Mouse (Mus musculus) gonadal fat pad, adult 2 months (tissue): ENCODE data around the gene Slc12a3. TPM values are rescaled to one million over a fixed set of nuclear protein-coding genes. Genes with fewer than 3 reads are reported as not detected.

Experiments used
- DNase-seq: peaks from one replicate; pipeline ENCODE4 v3.0.0-alpha.2; 2012; ENCODE audit warnings: low read depth
- polyA plus RNA-seq: library from polyadenylated mRNA; depleted of rRNA; stranded (reverse); fragments of >200 nt; gene quantifications from 2 replicates; pipeline ENCODE4 v1.2.3, GENCODE M21; 2012; rRNA removed

The Slc12a3 gene
- 1.0 and 1.1 TPM in 2 replicates for polyA plus RNA-seq

DNA sequence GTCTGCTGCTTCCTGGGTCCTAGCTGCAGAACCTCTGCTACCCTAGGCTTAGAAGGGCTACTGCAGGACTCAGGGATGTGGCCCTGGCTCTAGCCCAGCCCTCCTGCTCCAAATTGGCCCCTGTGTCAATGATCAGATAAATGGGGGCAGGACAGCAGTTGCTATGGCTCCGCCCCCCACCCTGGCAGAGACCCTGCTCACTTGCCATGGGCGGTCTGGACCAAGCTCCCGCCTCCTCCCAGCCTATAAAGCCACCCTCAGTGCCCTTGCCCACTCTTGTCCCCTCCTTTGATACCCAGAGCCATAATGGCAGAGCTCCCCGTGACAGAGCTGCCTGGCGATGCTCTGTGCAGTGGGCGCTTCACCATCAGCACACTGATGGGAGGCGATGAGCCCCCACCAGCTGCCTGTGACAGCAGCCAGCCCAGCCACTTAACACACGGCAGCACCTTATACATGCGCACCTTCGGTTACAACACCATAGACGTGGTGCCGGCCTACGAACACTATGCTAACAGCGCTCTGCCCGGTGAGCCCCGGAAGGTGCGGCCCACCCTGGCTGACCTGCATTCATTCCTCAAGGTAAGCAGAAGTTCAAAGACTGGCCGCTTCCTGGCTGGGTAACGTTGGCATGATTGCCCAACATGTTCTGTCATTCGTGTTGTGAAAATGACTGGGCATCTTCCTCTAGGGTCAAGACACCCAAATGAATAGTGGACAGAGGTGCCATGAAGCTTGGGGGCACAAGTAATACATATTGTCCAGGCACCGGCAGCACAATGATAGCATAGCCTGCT is at the start of gene Slc12a3:
Gene Slc12a3, plus strand, starts transcription at position 270 of the 797 bp plus-strand sequence.
- no peak for DNase-seq

DNA sequence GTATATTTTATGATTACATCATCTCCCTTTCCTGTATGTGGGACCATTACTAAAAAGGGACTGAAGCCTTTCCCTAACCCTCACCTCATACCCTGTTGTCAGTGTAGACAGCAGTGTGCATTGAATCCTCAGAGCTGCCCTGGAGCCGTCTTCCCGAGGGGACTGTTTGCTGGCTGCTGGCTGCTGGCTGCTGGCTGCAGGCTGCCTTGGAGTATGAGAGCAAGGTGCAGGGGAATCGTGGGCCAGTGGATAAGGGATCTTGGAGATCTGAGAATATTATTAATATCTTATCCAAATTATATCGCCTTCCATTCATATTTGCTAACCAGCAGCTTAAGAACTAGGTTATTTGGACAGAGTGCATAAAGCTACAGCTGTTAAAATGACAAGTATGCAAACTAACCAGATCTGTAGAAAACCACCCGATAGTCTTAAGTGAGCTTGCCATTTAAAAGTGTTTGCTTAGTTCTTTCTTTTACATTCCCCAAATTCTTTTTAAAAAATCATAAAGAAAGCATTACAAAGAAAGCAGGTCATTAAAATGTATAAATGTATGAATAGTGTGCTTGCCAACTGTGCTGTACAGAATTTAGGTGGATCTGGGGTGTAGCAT is 48.9 kb upstream of the Slc12a3 start:
- DNase-seq, result no peak

DNA sequence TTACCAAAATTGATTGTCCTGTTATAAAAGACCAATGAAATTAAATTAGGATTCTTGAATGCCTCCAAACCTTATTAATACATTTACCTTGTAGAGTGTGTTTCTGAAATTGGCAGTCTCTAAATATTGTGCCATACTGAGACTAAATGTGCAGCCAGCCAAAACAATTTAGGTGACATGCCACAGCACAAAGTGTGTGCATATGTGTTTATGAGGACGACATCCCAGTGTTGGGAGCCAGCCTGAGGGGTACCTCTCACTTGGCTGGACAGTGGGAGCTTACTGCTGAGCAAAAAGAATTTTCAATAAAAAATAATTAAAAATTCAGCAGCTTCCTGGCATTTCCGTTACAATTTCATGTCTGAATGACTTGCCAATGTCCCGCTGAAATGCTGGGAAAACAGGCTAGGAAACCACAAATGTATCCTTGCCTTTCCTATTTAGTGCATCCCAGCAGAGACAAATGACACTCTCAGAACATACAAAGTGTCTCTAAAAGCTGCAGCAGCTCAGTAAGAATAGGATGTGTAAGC is 46.5 kb upstream of the Slc12a3 start:
- peak; percentile 44 for DNase-seq

DNA sequence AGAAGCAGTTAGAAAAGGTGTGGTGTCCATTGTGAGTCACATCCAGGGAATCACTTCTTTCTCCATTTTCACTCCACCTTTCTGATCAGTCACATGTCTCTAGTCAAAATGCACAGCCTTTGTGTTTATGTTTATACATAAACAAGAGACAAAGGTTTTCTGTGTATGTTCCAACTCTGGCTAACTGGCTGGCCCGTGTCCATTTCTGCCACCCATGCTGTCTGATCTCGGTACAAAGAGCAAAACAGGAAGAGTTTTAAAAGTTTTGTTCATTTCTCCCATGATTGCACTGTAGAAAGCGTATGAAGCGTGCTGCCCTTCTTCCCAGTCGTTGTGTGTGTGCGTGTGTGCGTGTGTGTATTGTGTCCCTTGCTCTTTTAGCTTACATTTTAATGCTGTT is 44.8 kb upstream of the Slc12a3 start:
- DNase-seq, result no peak

DNA sequence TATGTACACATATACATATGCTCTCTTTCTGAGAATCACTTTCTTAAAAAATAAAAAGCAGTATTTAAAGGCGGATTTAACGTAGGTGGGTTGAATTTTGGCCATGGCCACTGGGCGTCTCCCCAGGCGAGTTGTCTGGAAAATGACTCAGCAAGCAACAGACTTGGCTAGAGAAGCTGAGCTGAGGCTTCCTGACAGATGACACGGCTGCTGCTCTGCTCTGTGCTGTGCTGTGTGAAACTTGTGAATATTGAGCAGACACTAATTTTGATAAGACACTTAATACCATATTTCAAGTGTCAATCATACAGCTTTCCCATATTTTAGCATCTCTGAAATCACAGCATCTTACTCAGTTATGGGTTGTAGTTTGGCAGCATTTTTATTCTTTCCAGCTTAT is 38.4 kb upstream of the Slc12a3 start:
- no peak for DNase-seq

DNA sequence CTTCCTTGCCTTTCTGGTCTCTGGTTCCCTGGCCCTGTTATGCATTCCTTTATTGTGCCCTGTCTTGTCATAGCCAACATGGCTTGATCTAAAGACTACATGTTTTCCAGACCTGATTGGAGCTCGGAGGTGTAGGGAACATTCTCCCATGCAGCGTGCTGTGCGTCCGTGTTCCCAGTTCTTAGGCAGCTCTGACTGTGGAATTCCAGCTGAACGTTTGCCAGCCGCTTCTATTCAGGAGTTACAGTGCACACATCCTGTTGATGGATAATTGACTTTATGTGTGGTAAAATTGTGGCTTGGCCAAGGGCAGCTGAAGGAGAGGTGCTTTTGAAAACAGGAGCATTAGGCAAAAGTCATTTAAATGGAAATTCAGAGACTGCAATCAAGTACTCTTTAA is 36.9 kb upstream of the Slc12a3 start:
- no peak for DNase-seq

DNA sequence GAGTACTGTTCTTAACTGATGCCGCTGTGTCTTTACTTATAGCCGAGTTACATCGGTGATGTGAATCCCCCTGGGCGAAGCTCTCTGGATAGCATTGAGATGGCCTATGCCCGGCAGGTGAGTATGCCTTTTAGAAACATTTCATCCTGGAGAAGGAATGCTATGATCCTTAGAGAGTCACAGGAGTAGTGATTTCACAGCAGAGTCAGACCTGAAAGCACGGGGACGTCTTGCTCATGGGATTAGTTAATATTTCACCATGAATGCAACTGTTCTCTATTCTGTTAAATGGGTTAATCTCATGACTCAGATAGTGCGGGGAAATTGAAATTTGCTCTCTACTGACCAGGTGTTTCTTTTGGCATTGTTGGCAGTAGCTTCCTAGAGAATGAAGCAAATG is 36.4 kb upstream of the Slc12a3 start:
- DNase-seq, result no peak

DNA sequence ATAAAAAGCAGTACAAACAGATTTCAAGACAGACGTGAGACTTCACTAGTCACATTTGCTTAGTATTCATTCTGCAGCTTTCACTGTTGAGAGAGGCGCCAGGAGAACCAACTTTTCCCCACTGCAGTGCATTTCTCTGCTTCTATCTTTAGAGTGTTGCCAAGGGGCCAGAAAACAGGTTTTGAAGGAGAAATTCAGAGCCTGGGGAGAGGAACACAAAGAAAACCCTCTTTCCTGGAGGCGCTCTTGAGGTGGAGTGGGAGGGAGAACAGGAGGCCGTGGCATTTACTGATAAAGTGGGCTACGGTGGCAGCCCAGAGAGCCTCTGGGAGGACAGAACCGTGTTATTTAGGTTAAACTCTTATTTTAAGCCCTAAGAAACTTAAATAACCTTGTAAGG is 33.3 kb upstream of the Slc12a3 start:
- DNase-seq, result no peak

DNA sequence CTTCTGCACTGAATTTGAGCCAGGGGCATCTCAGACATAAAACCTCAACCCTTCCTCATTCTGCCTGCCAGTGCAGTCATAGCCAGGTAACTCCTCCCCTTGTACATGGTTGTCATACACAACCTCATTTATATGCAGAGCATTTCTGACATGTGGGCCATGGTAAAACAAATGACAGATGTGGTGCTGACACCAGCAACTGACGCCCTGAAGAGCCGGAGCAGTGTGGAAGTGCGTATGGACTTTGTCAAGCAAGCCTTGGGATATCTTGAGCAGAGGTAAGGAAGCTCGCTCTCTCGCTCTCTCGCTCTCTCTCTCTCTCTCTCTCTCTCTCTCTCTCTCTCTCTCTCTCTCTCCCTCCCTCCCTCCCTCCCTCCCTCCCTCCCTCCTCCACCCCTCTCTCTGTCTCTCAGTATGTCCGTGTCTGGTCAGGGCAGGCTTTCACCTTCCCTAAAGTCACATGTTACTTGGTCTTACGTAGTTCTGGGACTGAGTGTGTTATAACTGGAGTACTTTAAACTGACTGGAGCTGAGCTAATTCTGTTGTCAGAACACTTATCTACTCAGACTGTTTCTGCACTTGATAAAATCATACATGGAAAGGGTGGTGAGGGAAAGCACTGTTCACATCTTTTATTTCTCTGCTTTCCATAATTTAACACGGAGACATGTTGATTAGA is 32.5 kb upstream of the Slc12a3 start:
- no peak for DNase-seq

DNA sequence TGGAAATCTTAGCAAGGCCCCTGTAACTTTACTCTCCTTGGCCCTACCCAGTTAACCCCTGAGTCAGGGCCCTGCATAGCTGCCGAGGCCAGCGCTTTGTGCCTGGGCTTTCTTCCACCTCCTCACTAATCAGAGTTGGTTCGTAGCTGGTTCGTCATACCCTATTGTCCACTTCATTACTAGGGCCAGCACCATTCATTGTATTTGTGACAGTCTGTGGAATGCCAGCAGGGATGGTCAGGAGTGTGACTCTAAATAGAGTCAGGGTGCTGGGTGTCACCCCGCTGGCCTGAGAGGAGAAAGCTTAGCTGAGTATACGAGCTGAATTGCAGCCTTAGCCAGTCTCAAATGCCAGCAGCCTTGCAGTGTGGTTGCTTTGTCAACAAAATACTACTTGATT is 31.9 kb upstream of the Slc12a3 start:
- DNase-seq, result no peak

DNA sequence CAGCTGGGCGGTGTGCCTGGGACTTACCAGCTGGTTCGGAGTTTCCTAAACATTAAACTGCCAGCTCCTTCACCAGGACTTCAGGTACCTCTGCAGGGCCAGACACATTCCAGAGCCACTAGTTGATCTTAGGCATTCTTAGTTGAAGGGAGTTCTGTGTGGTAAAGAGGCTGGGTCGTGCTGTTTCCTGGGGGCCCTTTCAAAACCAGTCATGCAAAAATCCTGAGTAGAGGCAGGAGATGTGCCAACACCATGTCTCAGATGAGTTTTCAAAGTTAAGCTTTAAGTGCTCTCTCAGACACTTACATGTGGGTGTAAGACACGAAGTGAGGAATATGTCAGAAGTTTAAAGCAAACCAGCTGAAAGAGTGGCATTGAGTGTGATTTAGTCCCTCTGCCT is 28.2 kb upstream of the Slc12a3 start:
- DNase-seq, result no peak

DNA sequence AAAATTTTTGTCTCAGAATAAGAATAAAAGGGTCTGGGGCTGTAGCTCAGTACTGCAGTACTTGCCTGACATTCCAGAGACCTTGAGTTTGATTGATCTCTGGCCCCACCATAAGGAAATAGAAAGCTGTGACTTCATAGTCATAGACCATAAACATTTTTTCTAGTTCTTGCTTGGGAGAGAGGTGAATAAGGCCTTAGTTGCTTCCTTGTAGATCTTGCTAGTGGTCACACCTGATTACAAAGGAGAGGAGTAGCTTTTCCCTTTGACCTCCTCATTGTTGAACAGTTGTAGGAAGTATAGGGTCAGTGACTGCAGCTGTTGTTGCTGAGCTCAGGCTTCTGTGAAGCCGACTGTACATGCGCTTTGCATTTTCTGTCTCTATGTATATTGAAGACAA is 24.6 kb upstream of the Slc12a3 start:
- DNase-seq, result no peak

DNA sequence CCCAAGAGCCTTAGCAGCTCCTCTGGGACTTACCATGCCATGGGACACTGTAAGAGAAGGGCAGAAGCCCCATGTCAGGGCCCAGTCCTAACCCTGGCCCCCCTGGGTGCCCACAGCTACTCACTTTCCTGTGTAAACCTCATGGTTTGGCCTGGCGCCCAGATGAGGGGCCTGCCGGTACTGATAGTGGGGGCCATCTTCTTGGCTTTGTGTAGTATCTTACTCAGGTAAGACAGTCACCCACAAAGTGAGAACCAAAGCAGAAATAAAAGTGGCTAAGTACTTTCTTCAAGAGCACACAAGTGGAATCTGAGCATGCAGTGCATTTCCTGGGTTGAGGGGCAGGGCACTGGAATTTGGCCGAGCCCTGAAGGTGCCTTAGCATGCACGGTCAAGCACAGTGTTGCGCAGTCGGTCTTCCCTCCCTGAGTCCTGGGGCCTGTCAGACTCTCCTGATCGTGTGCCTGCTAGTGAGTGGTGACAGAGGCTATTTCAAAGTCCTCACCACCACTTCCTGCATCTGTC is 21.9 kb upstream of the Slc12a3 start:
- DNase-seq, result peak; percentile 34

DNA sequence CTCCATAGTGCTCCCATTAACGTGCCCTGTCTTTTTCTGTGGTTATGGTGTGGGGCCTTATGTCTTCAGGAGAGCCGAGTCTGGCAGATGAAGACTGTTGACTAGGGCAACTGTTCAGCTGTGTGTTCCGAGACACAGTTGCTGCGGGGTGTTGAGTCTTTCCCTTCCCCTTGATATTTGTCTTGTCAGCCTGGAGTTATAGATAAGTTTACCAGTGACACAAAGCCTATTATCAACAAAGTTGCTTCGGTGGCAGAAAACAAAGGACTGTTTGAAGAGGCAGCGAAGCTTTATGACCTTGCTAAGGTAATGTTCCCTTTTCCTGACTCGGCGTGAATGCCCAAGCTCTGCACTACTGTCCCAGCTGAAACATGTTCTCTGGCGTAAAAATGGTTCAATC is 21.3 kb upstream of the Slc12a3 start:
- DNase-seq, result no peak

DNA sequence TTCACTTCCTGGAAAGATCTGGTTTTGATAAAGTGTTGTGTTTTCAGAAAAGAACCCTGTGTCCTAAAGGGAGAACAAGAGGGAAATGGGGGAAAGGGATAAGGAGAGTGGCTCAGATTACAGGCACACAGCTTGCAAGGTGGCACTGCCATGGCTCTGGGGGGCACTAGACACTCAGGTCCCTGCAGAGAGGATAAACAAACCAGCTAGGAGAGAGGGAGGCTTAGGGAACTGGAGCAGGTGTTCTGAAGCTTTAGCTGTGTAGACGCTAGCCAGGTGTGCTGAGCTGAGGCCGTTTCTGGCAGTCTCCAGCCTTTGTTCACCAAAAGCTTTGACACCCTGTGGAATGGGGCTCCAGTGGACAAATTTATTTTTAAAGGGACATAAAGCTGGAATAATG is 14.9 kb upstream of the Slc12a3 start:
- DNase-seq, result no peak

DNA sequence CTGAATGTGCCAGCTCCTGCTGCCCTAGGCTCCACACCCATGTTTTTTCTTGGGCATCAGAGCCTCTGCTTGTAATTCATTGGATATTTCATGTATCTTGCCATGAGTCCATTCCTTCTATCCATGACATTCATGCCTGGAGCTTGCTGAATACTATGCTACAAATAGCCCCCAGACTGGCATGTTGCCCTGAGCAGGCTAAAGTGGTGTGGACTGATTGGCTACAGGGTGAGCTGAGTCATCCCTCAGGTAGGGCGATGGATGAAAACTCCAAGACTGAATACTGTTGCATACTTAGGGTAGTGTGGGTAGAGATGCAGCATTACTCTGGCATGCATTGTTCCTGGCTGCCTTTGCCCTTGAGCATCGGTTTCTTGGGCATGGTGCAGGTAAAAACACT is 11.8 kb upstream of the Slc12a3 start:
- no peak for DNase-seq

DNA sequence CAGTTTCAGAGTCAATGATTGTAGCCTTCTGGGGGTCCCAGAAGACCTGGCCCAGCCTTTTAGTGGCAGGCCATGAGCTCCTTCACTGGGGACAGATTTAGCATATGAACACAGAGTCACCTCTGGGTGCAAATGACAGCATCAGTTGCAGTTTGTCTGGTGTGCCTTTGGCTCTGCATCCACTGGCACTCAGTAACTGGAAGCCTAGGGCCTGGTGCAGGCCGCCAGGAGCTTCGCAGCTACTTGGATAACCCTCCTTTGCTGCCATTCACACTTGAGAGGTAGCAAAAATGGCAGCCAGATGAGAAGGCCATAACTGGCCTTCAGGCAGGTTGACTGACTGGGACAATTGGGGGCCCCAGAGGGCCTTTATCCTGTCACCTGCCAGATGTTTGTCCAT is 11.3 kb upstream of the Slc12a3 start:
- no peak for DNase-seq

DNA sequence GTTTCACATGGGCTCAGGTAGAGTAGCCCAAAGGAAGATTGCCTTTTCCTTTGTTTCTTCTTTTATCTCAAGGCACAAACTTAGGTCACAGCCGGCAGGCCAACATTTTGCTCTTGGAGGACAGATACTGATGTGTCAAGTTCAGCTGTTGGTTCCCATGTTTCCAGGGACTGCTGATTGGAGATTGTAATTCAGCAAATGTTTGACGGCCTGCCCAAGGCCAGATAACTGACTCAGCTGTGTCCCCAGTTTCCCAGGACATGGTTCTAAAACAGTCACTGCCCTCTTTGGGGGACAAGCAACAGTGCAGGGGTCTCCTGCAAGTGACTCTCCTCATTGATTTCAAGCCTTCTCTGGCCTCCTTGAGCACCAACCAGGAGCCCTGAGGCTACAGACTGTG is 9.0 kb upstream of the Slc12a3 start:
- no peak for DNase-seq

DNA sequence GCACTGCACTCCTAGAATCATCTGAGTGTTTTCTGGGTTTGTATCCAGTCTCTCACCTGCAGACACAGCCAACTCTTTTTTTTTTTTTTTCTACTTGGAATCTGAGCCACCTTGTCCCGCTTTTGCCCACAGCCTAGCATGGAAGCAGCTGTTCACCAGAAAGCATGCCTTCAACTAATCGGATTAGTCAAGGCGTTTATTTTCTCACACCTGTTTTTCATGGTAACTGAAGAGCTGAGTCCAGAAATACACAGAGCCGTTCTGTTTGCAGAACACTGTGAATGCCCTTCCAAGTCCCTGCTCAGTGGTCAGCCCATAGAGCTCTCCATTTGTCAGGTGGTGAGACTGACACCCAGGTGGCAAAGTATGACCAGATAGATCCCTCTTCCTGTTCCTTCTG is 6.9 kb upstream of the Slc12a3 start:
- no peak for DNase-seq

DNA sequence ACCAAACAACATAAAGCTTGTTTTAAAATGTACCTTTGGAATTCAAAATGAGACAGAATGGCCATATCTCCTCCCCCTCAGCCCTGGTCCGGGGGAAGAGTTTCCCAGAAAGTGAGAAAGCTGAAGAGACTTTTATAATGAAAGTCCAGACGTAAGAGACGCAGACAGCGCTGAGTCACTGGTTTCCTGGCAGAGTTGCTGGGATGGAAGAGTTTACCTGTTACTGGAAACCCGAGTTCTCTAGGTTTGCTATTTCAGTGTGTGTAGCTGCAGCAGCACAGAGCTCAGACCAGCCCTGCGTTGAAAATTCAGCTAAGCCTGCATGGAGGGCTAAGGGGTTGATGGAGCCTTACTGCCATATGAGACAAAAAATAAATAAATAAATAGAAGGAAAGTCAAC is 6.0 kb upstream of the Slc12a3 start:
- DNase-seq, result no peak

DNA sequence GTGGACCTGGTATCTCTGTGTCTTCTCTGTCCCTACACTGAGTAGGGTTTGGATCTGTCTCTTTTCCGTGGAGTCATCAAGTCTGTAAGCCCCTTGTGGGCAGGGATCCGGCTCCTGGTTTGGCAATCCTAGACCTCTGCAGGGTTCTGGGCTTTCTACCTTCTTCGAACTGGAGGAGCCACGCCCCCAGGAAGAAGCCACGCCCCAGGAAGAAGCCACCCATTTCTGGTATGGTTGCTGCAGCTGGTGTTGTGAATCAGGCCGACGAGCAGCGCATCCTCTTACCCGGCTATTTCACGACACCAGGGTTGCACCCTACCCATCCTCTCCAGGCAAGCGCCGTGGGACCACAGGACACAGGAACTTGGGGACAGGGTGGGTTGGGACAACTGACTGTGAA is 4.9 kb upstream of the Slc12a3 start:
- DNase-seq, result no peak

DNA sequence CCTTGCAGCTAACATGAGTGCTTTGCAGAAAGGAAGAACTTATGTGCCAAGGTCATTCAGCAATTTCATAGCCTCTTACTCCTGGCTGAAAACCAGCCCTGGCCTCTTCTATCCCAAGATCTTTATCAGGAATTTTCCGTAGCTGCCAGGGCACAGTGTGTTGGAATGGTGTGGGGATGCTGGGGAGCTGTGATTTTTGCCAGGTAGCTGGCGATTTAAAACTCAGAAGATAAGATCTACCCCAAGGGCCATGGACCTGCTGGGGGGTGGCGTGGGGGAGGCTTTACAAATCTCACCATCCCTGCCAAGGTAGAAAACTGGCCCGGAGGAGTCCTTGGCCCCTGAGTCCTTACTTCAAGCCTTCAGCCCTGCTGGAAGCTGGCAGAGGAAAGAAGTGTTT is 3.0 kb upstream of the Slc12a3 start:
- DNase-seq, result peak; percentile 61

DNA sequence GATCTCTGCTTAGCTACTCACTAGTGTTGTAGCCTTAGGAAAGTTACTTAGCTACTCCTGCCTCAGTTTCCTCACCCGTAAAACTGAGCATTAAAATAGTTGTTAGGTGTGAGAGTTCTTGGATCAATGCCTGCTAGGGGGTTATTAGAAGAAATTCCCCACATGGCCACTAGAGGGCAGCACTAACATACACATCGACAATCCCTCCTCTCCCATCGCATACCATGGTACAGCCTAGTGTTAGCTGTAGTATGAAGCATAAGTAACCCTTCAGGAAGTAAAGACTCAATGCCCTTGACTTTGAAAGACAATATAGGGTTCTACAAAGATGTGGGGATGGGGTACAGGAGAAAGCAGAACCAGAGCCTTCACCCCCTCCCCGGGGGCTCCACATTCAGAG is 1.7 kb downstream of the Slc12a3 start:
- DNase-seq, result no peak
